Mouse (Mus musculus) heart, postnatal 0 days (tissue): ENCODE results near the gene Bcl3.

Source experiments
- CTCF ChIP-seq: IDR thresholded peaks from 2 replicates; pipeline ENCODE4 v1.5.1; 2016; ENCODE audit warnings: antibody characterized with exemption, control low read depth, low read depth
- EP300 ChIP-seq: IDR thresholded peaks from 2 replicates; pipeline ENCODE4 v1.6.1; 2016; ENCODE audit warnings: antibody characterized with exemption, low read depth

- TF ChIP-seq CTCF (no peak), EP300 (no peak)
Observed at GRCm38 (mm10) chr7:19813579-19814122, 8.9 kb downstream of the Bcl3 start.
